Mouse (Mus musculus) left cerebral cortex, postnatal 36 days (tissue): ENCODE data around the gene Kcnk3. TPM values are rescaled to one million over a fixed set of nuclear protein-coding genes. Genes with fewer than 3 reads are reported as not detected.

ENCODE experiments used
- DNase-seq, 2 experiments: peaks; one replicate each; pipeline ENCODE4 v3.0.0; 2021 to 2022; ENCODE audit warnings: low spot score in 2 of 2, mixed read lengths in 1 of 2
- intact Hi-C: fragments of 180-260 bp; cut with DNase I; formaldehyde crosslinking; loops from one replicate; pipeline ENCODE4 v1.15.1; 2025
- total RNA-seq, 2 experiments: library from RNA; stranded (reverse); gene quantifications; 2 replicates each; pipeline ENCODE4 v1.2.3; 2021

Kcnk3 gene
- total RNA-seq, result 10 to 100 TPM; 21.1 to 21.3 TPM

- peak in 1 of 2 experiments; percentile 42 for DNase-seq
- intact Hi-C loops, result loop anchor here (5.0 kb wide), 1 partner anchor 45 kb away; no protein-coding TSS in a partner anchor
Measured at GRCm38 (mm10) chr5:30587681-30588300, at the start of gene Kcnk3. Gene Kcnk3, plus strand, starts transcription at chr5:30588170.

- intact Hi-C loops, result no loop called here
Measured at GRCm38 (mm10) chr5:30545698-30546097, 42.3 kb upstream of the Kcnk3 start, which contains the start of gene Cib4. Gene Cib4, minus strand, starts transcription at chr5:30545836.

GRCm38 (mm10) chr5:30548681-30549080 lies 39.3 kb upstream of the Kcnk3 start:
- intact Hi-C loops, result no loop called here
- DNase-seq, result no peak

More at GRCm38 (mm10) chr5:30545698-30546097, 42.3 kb upstream of the Kcnk3 start, which contains the start of gene Cib4:
- DNase-seq, result no peak

GRCm38 (mm10) chr5:30550334-30551021 lies 37.5 kb upstream of the Kcnk3 start:
- intact Hi-C loops, result no loop called here
- no peak for DNase-seq

GRCm38 (mm10) chr5:30551022-30551638 lies 36.8 kb upstream of the Kcnk3 start:
- intact Hi-C loops, result no loop called here

GRCm38 (mm10) chr5:30552006-30552405 lies 36.0 kb upstream of the Kcnk3 start:
- no peak for DNase-seq
- intact Hi-C loops, result no loop called here

More at GRCm38 (mm10) chr5:30551022-30551638, 36.8 kb upstream of the Kcnk3 start:
- no peak for DNase-seq

GRCm38 (mm10) chr5:30553936-30554335 lies 34.0 kb upstream of the Kcnk3 start:
- DNase-seq, result no peak
- intact Hi-C loops, result no loop called here

GRCm38 (mm10) chr5:30554981-30555380 lies 33.0 kb upstream of the Kcnk3 start:
- no peak for DNase-seq
- intact Hi-C loops, result no loop called here

- intact Hi-C loops, result no loop called here
- DNase-seq, result no peak
Measured at GRCm38 (mm10) chr5:30556284-30556683, 31.7 kb upstream of the Kcnk3 start.

- intact Hi-C loops, result no loop called here
Measured at GRCm38 (mm10) chr5:30559421-30559820, 28.5 kb upstream of the Kcnk3 start.

GRCm38 (mm10) chr5:30559986-30560493 lies 27.9 kb upstream of the Kcnk3 start:
- intact Hi-C loops, result no loop called here
- no peak for DNase-seq

More at GRCm38 (mm10) chr5:30559421-30559820, 28.5 kb upstream of the Kcnk3 start:
- DNase-seq, result no peak

- intact Hi-C loops, result no loop called here
- DNase-seq, result no peak
Measured at GRCm38 (mm10) chr5:30568479-30568878, 19.5 kb upstream of the Kcnk3 start.

GRCm38 (mm10) chr5:30571820-30572219 lies 16.1 kb upstream of the Kcnk3 start:
- intact Hi-C loops, result no loop called here

GRCm38 (mm10) chr5:30574367-30574766 lies 13.6 kb upstream of the Kcnk3 start:
- intact Hi-C loops, result no loop called here
- DNase-seq, result no peak

More at GRCm38 (mm10) chr5:30571820-30572219, 16.1 kb upstream of the Kcnk3 start:
- DNase-seq, result no peak

GRCm38 (mm10) chr5:30576233-30576632 lies 11.7 kb upstream of the Kcnk3 start:
- intact Hi-C loops, result no loop called here
- no peak for DNase-seq

GRCm38 (mm10) chr5:30577251-30577650 lies 10.7 kb upstream of the Kcnk3 start:
- intact Hi-C loops, result no loop called here
- DNase-seq, result no peak

GRCm38 (mm10) chr5:30577654-30578310 lies 10.2 kb upstream of the Kcnk3 start:
- peak; percentile 38 to 41 for DNase-seq
- intact Hi-C loops, result no loop called here

GRCm38 (mm10) chr5:30578445-30579080 lies 9.4 kb upstream of the Kcnk3 start:
- intact Hi-C loops, result no loop called here
- DNase-seq, result no peak

- intact Hi-C loops, result no loop called here
- DNase-seq, result no peak
Measured at GRCm38 (mm10) chr5:30580725-30581124, 7.2 kb upstream of the Kcnk3 start.
